Mouse (Mus musculus) retina, adult 2 months (tissue): ENCODE measurements around the gene Dnajb13.
"Not testable (repeated sequence)": the region's sequence is repeated elsewhere in the genome, so short reads cannot be mapped to it uniquely, and the experiment has no call there.

Source experiments
- DNase-seq: peaks from one replicate; pipeline ENCODE4 v3.0.0-alpha.2; 2012; ENCODE audit warnings: low read depth, low spot score

Dnajb13 gene

DNA sequence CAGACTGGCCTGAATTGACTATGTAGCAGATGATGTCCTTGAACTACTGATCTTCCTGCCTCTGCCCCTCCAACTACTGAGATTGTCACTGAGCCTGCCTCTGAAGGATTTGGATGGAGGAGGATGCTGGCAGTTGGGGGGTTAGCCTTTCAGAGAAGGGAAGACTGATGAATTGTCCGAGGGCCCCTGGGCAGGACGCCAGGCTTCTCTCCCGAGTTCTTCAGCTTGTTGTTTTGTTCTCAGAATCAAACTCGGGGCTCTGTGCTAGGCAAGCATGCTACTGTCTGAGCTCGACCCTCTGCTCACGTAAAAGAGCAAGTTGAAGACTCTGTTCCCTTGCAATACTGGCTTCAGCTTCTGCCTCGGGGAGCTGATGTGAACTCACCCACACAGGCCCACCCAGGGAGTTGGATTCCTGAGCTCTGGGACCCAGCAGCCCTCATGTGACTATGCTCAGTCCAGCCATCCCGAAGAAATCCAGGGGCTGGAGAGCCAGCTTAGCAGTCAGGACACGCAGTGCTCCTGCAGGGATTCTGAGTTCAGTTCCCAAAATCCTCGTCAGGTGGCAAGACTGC lies 26.2 kb downstream of the Dnajb13 start:
- DNase-seq = no peak

DNA sequence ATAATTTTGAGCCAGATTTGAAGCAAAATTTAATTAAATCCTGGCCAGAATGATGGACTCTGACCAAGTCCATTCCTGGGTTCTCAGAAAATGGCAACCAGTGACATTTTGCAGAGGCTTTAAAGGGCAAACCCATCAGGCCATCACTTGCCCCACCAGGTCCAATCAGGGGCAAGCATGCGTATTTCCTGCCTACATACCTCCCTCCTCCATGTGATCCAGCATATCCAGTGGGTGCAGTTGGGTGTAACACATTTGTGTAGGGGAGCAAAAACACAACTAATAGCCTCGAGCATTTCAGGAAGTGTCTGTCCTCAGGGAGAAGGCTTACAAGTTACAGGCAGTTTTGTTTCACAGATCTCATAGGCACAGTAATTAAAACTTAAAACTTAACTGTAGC lies 27.5 kb downstream of the Dnajb13 start:
- DNase-seq = no peak

DNA sequence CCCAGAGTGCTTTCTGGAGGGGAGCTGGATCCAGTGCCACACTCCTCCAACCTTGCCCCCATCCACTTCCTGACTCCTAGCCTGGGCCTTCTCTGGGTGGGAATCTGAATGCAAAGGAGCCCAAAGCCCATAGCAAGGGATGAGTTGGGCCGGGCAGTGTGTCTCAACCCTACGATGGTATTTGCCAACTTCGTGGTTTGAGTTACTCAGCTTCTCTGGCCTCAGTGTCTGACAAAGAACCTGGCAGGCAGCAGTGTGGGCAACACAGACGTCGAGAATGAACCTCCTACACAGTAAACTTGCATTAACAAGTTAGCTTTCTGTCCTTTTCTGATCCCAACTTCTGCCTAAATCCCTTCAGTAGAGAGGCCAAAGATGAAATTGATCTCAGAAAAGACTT lies 30.3 kb downstream of the Dnajb13 start:
- DNase-seq = no peak

DNA sequence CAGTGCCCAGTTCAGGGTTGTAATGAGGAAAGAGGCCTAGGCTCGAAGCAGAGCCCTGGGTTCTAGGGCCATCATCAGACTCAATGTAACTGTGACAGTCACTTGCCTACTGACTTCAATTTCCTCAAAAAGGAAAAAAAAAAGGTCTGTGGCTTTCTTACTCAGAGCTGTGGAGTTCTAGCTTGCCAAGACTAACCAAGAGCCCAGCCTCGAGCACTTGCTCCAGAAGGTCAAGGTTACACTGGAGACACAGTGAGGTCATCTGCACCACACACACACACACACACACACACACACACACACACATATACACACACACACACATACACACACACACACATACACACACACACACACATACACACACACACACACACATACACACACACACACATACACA lies 32.7 kb downstream of the Dnajb13 start:
- DNase-seq = not testable (repeated sequence)

DNA sequence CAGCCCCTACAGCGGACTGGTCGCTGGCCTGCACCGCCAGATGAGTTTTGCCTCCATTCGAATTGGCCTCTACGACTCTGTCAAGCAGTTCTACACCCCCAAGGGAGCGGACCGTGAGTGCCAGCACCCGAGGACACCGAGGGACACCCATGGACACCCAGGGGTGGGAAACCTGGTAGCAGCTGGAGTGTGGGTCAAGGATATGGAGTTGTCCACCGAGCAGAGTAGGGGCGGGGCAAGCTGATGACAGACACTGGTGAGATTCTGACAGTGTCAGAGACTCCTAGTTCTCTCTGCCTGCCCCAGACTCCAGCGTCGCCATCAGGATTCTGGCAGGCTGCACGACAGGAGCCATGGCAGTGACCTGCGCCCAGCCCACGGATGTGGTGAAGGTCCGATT lies 34.6 kb downstream of the Dnajb13 start:
- DNase-seq = no peak

DNA sequence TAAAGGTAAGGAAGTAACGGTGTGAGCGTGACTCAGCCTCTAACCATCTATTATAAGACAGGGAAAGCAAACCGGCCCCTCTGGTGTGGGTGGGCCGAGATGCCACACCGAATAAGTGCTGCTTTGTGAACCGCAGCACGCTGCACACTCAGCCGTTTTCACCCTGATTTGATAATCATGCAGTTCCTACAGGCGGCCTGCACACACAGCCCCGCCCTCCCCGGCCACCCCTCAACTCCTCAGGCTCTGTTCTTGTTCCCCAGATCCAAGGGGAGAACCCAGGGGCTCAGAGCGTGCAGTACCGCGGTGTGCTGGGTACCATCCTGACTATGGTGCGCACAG lies 35.0 kb downstream of the Dnajb13 start:
- no peak for DNase-seq

DNA sequence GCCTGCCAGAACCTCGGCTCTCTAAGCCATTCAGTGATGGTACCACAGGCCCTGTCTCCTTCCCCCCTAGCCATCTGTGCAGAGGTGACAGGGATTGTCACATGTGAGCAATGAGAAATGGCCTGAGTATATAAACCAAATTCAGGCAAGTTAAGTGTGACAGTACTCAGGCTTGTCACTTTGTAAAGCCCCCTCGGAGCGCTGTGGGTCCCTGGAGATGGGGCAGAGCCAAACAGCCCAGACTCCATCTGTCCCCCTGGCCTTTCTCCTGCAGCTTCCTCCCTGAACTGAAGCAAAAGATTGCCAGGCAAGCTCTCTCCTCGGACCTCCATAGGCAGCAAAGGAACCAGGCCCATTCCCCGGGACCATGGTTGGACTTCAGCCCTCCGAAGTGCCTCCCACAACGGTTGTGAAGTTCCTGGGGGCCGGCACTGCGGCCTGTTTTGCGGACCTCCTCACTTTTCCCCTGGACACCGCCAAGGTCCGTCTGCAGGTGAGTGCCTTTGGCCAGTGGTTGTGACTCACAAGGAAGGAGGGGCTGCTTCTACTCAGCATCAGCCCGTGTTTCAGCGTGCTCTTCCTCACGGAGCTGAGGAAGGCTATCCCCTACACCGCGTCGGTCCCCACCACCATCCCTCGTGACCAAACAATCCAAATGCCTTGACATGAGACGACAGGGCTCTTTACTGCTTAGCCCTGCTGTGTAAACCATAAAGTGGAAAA lies 35.5 kb downstream of the Dnajb13 start:
- no peak for DNase-seq

DNA sequence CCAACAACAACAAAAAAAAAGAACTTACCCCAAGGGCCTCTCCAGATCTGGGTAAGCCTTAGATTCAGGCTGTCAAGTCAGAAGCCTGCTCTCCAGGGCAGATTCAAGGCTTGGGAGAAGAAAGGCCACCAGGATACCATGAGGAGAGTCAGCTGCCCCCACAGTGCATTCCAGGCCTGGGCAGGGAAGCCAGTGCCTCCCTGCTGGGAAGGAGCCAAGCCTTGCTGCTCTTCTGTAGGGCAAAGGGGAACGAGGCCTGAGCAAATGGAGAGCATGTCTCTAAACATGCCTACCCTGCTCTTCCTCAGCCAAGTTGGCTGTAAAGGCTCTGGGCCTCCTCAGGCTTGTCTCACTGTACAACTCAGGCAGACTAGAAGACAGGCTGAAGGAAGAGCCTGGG lies 40.1 kb downstream of the Dnajb13 start:
- no peak for DNase-seq

DNA sequence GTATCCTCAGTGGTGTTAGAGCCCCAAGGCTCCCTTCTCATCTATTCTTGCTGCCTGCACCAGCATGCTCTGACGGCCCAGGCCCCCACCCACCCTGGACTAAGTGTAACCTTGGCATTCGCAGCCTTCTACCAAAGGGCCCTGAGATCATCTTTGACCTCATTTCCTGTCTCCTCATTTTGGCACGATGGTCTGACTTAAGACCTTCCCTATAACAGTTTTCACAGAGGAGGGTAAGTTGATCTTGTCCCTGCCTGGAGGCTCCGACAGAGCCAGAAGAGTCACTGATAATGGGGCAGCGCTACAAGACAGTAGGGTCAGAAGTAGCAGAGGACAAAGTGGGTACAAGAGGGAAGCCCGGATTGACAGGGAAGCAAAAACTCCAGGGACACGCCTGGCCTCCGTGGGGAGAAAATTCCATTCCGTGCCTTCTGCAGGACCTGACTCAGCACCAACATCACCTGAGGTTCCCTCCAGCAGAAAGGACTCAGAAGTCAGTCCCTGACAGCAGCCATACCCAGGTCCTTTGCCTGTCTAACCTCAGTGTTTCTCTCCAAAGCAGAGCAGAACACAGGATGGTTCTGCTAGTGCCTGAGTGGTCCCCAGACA lies 40.8 kb downstream of the Dnajb13 start:
- DNase-seq = no peak

DNA sequence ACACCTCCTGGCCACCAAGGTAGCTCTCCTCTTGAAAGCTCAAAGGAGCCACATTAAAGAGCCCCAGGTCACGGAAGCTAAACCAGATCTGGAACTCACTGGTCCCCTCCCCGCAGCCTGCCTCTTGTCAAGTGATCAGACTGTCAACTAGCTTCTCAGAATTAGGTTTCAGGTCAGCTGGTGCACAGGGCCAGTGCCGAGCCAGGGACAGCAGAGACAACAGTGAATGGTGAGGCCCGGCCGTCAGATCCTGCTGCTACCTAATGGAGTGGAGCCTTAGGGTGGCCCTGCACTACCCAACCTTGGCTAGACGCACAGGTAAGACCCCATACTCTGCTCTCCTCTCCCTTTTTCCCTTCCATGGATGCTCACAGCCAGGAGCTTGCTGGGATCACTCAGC lies 42.0 kb downstream of the Dnajb13 start, which contains the start of gene Ucp3:
TSS of gene Ucp3 (plus strand) at position 214 of the 400 bp plus-strand sequence.
- no peak for DNase-seq

DNA sequence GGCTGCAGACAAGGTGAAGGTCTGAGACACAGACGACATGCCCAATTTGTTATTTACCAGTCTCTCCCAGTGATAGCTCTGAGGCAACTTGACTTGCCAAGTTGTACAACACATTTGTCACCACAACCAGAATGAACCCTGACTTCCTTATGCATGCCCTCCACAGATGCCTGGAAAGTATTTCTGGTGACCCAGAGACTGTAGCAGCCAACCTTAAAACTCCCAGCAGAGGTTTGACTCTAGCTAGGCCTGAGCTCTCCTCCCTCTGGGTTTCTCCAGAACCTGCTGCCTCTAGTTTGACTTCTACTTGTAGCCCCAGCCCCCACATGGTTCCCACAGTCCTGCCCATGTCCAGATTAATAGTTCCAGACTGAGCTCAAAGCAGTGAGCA lies 43.4 kb downstream of the Dnajb13 start:
- no peak for DNase-seq

DNA sequence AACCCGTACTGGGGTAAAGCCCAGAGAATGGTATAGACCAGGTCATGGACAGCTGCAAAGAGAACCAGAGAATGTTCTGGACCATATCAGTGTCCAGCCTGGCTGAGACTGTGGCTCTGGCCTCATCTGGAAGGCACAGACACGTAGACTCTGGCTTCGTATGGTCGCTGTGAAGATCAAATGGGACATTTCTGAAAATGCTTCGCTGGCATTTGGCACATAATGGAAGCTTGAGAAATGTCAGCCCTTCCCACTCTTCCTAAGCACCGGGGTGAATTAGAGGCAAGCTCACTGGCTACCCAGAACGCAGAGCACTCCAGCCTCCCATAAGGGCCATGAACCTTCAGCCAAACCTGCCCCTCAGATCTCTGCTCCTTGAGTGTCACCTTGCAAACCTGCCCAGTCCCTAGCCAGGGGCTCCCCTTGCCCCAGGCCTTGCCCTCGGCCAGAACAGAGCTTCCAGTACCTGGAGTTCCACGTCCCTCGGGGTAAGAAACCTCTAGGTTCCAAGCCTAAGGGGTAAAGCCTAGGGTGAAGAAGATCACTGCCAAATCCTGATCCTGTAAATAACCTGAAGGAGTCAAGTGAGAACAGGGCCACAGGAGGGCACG lies 43.9 kb downstream of the Dnajb13 start:
- no peak for DNase-seq

DNA sequence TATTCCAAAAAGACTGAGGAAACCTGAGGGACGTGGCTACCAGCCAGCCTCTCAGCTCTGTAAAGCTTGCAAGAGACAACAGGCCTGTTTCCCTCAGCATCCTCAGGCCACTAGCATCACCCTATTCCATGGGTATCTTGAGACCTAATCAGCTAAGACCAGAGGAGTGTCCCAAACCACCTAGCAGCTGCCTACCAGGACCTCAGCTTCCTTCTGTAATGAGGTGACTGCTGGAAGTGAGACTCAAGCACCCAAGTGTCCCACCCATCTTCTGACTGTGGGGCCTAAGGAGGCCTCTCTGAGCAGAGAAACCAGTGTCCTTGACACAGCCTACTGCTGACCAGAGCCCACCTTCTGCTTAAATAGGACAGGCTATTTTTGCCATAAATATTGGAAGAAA lies 45.3 kb downstream of the Dnajb13 start:
- DNase-seq = no peak

DNA sequence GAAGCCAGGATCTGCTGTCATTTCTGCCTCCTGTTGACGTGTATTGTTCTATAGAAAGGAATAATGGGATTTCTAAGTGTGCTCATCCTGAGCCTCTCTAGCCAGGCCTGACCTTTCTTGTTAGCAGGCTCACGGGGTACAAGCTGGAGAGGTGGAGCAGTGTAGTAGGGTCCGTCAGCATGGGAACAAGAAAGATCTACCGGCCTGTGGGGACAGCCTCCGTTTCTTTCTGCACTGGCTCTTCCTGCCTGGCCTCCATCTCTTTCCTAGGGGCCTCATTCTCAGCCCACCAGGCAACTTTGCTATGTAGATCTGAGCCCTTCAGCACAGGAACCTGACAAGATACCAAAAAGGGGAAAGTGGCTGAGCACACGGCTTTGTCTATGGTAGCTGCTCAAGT lies 46.0 kb downstream of the Dnajb13 start:
- DNase-seq = no peak

DNA sequence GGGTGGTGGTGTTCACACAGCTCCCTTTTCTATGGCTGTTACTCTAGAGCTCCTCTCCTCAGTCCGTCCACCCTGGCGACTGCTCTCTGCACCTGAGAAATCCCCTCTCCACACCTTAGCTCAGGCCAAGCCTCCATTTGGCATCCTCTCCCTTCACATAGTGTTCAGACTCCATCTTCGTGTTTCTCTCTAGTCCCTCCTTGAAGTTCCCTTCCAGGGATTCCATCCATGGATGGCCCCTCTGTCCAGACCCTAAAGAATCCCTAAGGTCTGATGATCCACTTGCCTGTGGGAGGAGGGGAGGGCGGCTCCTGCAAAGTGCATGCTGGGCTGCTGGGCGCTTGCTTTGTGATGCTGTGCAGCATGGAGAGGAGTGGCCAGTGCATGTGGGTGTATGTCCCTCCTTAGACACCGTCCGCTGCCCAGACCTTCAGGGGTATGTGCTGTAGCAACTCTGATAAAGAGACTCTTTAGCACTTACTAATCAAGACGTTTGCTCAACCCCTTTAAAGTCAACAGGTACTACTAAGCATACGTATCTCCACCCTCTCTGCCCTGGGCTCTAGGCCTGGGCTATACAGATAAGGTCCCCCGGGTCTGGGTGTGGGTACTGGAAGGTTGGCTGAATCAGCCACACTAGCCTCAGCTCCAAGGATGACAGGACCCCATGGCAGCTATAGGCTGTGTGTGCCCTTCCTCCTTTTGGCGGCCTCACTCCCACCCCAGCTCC lies 47.8 kb downstream of the Dnajb13 start:
- DNase-seq = no peak

DNA sequence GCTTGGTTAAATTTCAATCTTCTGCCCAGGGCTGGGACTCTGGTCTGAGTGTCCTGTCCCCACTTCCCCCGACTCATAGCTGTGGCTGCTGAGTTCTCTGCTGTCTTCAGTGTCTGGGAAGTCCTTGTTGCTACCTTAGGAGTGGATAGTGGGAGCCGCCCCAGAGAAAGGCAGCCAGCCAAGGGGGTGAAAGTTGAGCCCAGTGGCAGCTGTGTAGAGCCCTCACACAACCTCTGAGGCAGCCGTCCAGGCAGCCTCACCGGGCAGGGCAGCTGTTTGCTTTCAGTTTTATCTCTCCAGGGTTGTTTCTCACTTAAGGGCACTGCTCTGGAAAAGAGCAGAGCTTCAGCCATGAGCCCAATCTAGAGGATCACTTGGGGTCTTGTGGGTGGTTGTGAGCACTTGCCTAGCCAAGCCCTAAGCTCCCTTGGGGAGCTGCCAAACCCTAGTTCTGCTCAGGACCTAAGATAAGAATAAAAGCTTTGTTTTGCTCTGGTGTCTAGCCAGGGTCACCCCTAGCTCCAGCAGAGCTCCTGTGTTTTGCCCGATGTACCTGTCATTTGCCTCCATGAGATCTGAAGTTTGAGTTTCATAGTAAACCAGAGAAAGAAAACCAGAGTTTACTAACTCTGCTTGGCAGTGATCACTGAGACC lies 49.0 kb downstream of the Dnajb13 start:
- DNase-seq = no peak

DNA sequence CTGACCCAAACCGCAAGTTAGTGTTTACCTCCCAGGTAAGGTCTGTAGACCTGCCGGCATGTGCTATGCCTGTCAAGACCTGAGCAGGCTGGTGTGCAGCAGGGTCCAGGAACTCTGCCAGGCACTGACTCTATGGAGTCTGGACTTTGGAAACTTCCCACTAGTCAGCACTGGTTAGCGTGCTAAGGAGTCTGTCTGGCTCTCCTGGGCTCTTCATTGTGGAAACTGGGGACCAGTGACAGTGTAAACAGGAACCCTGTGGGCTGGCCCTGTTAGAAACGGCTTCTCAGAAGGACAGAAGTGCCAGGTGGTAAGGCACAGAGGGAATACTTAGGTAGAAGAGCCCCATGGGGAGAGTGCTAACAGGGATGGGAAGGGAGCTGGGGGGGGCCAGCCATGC lies 49.5 kb downstream of the Dnajb13 start:
- DNase-seq = no peak

DNA sequence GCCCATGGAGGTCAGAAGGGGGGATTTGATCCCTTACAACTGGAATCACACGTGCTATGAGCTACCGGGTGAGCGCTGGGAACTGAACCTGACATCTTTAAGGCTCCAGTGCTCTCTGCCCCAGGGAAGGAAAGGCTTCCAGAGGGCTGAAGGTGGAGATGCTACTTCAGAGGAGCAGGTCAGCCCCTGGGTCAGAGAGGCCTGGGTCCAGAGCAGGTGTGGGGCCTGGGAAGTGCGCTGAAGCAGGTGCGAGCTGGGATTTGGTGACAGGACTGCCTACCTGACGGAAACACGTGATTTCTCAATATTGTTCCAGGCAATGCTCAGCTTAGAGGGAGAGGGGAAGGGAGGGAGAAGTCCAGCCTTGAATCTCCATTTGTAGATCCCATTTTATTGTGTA lies 50.5 kb downstream of the Dnajb13 start:
- DNase-seq = no peak

DNA sequence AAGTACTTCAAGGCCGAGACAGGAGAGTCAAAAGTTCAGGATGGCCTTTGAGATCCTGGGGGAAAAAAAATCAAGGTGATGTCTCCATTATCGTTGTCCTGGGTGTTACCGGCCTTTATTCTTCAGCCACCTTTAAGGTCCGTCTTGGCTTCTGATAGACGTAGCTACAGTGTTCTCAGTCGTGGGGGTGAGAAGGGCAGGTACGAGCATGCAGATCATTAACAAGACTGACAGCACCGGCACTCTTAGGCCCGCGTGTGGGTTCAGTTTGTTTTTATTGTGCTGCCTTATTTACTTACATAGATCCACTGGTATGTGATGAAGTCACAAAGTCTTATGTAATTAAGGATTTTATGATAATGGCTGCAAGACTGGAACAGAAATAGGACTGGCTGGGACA lies 51.0 kb downstream of the Dnajb13 start:
- no peak for DNase-seq

DNA sequence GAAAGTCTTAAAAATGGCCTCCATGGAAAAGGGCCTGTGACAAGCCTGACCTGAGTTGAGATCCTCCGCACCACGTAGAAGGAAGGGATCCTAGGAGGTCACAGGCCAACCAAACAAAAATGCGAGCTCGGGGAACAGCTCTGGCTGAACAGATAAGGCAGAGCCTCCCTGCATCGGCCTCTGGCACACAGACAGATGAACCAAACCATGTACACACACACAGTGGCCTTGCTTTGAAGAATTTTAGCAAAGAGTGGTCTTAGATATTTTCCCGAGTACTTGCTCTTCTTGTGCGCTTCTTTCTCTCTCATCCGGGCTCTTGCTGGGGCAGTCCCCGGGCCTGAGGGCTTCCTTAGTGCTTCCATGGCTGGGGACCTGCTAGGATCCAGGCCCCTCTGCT lies 51.6 kb downstream of the Dnajb13 start:
- DNase-seq = no peak

DNA sequence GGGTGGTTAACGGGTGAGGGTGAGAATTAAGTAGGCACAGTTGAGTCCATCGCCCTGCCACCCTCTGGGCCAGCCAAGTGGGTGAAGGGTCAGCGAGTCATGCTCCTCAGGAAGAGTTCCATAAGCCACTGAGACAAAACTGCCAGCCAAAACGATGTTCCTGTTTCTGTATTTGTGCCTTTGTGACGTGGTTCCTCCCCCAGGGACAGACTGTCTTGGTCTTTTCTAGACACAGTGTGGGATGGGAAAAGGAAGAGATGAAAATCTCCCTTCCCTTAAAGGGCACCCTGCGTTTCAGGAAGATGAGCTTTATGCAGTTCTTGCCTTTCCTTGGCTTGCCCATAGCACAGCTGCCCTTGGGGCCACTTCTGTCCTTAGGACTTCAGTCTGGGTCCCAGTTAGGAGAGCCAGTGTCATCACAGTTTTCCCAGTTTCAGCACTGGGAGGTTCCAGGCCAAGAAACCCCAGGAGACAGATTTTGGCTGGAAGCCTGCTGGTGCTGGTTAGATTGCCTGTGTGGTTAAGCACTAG lies 53.1 kb downstream of the Dnajb13 start:
- no peak for DNase-seq

DNA sequence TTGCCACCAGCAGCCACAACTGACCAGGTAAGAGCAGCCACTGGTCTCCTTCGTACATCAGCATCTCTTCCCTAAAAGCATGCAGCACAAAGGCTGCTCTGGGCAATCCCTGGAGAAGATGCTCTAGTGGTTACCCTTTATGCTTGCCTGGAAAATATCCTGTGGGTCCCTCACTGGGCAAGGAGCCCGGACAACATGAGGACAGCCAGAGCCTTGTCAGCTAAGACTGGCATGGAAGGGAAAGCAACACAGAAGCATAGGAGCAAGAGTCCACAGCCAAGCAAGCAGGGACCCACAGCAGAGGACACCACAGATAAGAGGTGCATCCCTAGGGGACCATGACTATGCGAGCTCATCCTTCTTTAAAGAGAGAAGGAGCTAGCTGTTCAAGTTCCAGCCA lies 54.9 kb downstream of the Dnajb13 start:
- DNase-seq = no peak
